22 mouse cellular contexts compared by ENCODE assay signal in genomic region chr10:26884949-26885348, GRCm38 (mm10).
DNase-seq lines count a peak whose midpoint lies in the region.
"Had no signal": no experiment of that assay in that cellular context is flagged by ENCODE, and none has a peak within 500 bp of the region (broad histone marks: within the 10 kb centered on the region; RNA-seq: fewer than 3 reads in every experiment).

No protein-coding gene starts in this region.

- H3K9me3 ChIP-seq in limb, embryonic 10.5 days (replicated peaks) = no peaks in the 10 kb centered on the region
- H3K9me3 ChIP-seq: heart, embryonic 12.5 days; hindbrain, embryonic 12.5 days; megakaryocyte, embryonic 14.5 days; midbrain, embryonic 13.5 days had no signal

- peak; percentile 58 for DNase-seq in adrenal gland, adult 2 months
- DNase-seq in adrenal gland, postnatal 4 days (ENCODE audit: low spot score in 2 of 2) = no peak
- DNase-seq in right cerebral cortex, adult 18-20 months = peak; percentile 32
- DNase-seq in right cerebral cortex, postnatal 36 days (ENCODE audit: low spot score in 2 of 2) = no peak
- no peak for DNase-seq in limb, embryonic 10.5 days (ENCODE audit: low spot score)
- no peak for DNase-seq in liver
- DNase-seq in spleen, adult 18-20 months = no peak
- DNase-seq: cerebellum, adult 11-12 months; cerebellum, postnatal 10 days; gastrocnemius, postnatal 25 days; heart, adult 18-20 months; heart, postnatal 10 days; kidney, adult 18-20 months; lung, embryonic 14.5 days; lung, postnatal 36 days; thymus, adult 2 months; thymus, postnatal 4 days had no signal

- 91% methylated on average over 8 of the region's 8 CpGs for WGBS in limb, embryonic 10.5 days

- H3K27ac ChIP-seq in limb, embryonic 10.5 days = peak overlapping the region; percentile 25; the same call in 1 of the 2 replicates
- H3K27ac ChIP-seq: hindbrain, embryonic 12.5 days; liver, embryonic 14.5 days; midbrain, embryonic 13.5 days had no signal

- no peak overlapping the region for H3K4me3 ChIP-seq in limb, embryonic 10.5 days
- H3K4me3 ChIP-seq: heart, embryonic 12.5 days; hindbrain, embryonic 12.5 days; megakaryocyte, embryonic 14.5 days; midbrain, embryonic 13.5 days had no signal

- H3K4me1 ChIP-seq in limb, embryonic 10.5 days = peaks cover 31% of the 10 kb centered on the region
- H3K4me1 ChIP-seq: heart, embryonic 12.5 days; hindbrain, embryonic 12.5 days; midbrain, embryonic 13.5 days had no signal

- H3K36me3 ChIP-seq in limb, embryonic 10.5 days = no peaks in the 10 kb centered on the region
- H3K36me3 ChIP-seq: hindbrain, embryonic 12.5 days; midbrain, embryonic 13.5 days had no signal

- H3K27me3 ChIP-seq in limb, embryonic 10.5 days (ENCODE audit: low read depth, poor library complexity, severe bottlenecking) = no peaks in the 10 kb centered on the region
- H3K27me3 ChIP-seq: heart, embryonic 12.5 days; hindbrain, embryonic 12.5 days; megakaryocyte, embryonic 14.5 days; midbrain, embryonic 13.5 days had no signal

Comparison
In these comparisons a context has a peak if more than half of its experiments do, and no peak if none do; other contexts are left out.
1. DNase-seq: peak in adrenal gland, adult 2 months (single experiment) and right cerebral cortex, adult 18-20 months (single experiment); none in adrenal gland, postnatal 4 days (0 of 2), right cerebral cortex, postnatal 36 days (0 of 2), limb, embryonic 10.5 days (single experiment), liver (single experiment) and spleen, adult 18-20 months (0 of 2).